Mouse (Mus musculus): ENCODE measurements around the gene 2610021A01Rik.
"Not testable (repeated sequence)": the region's sequence is repeated elsewhere in the genome, so short reads cannot be mapped to it uniquely, and the experiment has no call there.

Gene 2610021A01Rik

DNA sequence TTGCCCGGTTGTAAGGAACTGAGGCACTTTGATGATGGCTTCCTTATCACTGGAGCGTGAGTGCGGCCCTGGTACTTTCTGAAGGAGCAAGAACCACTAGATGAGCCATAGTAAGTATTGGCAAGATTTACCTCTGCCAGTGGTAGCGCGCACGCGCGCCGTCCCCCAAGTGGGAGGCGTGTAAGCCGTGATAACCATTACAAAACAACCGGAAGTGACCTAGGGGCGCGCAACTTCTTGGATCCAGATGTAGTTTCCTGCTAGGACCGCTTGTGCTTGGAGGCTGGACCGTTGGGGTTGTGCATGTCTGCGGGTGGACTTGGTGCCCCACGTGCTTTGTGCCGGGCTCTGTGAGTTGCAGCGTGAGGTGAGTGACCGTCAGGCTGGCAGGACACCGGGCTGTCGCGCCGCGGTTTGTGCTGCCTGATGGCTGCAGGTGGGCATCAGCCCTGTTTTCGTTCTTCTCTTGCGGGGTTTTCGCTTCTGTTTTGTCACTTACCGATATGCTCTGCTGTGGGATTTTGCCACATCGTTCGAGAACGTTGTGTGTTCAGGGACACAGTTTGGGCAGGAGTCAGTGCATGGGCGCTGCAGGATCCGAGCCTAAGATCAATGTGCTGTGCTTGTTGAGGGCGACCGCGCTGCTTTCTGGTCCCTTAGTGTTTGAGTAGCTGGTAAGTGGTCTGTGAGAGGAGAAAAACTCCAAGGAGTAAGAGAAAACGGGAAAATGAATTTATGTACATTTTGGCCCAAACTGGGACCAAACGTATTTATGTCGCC, at the start of gene 2610021A01Rik:
2610021A01Rik (plus strand) TSS at position 197 of the 780 bp plus-strand sequence.
- DNase-seq: peak; percentile 86

DNA sequence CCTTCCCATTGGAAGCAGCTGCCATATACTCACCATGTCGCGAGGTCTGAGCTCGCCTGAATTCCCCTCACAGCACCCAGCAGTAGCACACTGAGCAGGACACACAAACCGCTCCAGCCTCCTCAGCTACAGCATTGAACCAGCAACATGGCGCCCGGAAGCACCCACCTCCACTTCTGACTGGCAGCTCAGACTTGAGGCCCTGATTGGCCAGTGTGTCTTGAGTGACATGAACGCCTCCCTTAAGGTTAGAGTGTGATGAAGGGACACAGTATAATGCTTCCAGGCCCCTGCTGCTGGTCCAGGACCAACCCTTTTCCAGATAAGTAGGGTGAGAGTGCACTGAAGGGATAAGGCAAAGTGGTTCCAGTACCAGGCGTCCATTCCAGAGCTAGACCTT, 38.3 kb upstream of the 2610021A01Rik start:
- no peak for DNase-seq

DNA sequence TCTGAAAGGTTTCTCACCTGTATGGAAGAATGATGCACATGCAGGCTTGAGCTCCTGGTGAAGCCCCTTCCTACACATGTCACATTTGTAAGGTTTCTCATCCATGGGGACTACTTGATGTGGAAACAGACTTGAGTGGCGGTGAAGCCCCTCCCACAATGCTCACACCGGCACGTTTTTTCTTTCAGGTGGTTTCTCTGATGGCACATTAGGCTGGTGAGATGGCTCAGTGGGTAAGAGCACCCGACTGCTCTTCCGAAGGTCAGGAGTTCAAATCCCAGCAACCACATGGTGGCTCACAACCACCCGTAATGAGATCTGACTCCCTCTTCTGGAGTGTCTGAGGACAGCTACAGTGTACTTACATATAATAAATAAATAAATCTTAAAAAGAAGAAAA, 25.5 kb upstream of the 2610021A01Rik start, which contains the start of gene Gm6871:
Gm6871 (minus strand) TSS at position 101 of the 400 bp plus-strand sequence.
- not testable (repeated sequence) for DNase-seq

DNA sequence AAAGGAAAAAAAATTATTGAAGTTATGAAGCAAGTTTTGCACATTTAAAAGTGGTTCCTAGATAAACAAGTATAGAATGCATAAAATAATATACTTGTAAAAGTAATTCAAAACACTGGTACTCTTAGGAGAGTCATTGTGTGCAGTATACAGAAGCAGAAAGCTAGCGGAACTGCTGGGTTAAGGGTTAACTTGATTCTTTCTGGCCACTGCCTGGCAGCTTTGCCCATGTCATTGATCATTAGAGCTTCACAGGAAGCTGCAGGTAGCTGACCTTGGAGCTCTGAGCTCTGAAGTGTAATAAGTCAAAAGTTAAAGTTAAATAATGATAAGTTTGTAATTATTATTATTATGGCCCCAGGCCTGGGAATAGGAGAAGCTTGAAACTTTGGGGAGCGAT, 21.1 kb upstream of the 2610021A01Rik start:
- DNase-seq: no peak

DNA sequence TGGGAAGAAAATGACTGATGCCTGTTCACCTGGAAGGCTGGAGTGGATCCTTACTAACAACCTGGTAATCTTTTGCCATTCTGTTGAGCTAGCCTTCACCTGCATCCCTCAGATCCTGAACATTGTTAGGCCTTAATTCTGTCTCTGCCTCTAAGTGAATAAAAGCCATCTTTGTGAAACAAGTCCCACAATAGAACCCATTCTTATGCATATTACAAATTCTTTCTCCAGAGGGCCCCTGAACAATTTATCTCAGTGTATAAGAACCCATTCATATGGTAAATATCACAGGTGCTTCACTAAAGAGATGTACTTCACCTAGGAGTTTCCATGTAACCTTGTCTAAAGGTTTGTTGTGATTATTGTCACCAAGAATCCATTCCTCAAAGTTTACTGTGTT, 17.0 kb upstream of the 2610021A01Rik start:
- DNase-seq: no peak

DNA sequence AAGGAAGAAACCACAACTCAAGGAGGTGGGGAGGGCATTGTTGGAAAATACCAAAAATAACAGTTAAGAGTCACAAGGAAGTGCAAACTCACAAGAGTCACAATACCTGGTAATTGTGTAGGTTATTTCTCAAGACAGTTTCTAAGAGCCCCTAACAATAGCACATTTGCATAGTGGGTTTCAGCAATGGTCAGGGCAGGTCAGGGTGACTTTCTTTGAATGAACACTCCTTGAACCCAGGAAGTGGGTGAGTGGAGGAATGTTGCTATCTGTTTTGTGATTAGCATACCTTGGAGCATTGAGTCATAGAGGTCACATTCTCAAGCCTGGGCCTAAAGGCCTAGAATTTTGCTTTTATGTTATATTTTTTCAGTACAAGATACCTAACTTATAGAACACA, 11.2 kb upstream of the 2610021A01Rik start:
- not testable (repeated sequence) for DNase-seq

DNA sequence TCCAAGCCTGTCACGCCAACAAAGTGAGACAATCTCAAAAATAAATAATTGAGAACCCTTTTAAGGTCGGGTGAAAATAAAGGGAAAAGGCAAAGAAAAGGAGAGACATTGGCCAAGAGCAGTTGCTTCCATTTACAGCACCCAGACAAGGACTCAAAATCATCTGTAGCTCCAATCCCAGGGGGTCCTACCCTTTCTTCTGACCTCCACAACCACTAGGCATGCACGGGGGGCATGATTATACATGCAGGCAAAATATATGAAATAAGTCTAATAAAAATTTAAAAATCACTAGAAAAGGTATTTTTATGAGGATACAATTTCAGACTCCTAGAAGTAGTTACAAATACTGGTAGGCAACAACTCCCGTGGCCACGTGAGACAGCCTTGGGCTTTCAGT, 415 bp upstream of the 2610021A01Rik start:
- no peak for DNase-seq

DNA sequence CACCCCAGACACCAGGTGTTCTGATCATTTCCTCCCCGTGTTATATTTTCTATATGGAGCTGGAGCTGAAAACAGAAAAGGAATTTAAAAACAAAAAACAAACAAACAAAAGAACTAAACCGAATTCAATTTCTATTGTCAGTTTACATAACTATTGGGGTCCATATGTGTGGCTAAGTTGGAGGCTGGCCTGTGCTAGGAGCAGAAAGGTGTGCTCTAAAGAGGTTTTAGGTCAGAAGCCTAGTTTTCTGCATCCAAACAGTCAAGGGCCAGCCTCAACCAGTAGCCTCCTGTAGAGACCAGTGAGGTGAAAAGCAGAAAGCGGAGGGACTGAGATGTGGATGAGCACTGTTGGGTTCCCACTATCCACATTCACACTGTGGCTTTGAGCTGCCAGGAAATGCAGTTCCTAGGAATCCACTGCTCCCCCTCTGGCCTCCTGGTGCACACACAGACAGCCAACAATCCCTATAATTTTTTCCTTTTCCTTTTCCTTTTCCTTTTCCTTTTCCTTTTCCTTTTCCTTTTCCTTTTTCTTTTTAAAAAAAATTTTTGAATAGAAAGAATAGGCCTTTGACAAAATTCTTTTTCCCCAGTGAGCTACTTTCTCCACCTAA, 1.0 kb downstream of the 2610021A01Rik start:
- DNase-seq: no peak

DNA sequence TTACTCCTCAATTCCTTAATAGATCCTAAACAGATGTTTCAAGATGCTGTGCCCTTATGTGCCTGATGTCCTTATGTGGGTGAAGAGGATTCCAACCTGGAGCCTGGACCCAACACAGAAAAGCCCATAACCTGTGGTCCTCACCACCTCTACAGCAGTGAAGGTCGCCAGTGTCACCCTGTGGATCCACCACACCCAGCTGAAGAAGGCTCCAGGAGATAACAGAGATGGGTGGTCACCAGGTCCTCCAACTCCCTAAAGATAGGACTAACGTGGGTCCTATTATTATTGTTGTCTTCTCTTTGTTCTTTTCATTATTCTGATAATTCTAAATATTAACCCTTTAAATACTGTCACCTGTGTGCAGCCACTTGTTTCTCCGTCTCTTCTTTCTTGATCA, 12.6 kb downstream of the 2610021A01Rik start:
- no peak for DNase-seq

DNA sequence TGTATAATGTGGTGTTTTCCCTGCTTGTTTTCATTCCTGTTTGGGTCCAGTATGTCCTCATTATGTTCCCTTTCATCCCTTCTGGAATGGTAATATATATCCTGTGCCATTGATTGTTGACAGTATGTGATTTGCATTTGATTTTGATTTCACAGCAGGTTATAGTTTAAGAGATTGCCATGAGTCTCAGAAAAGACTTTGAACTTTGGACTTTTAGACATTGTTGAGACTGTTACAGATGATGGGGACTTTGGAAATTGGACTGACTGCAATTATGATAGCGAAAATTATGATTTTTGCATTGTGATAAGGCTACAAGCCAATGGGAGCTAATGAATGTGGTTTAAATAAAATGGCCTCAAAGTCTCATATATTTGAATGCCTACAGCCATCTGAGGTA, 17.2 kb downstream of the 2610021A01Rik start:
- DNase-seq: not testable (repeated sequence)

DNA sequence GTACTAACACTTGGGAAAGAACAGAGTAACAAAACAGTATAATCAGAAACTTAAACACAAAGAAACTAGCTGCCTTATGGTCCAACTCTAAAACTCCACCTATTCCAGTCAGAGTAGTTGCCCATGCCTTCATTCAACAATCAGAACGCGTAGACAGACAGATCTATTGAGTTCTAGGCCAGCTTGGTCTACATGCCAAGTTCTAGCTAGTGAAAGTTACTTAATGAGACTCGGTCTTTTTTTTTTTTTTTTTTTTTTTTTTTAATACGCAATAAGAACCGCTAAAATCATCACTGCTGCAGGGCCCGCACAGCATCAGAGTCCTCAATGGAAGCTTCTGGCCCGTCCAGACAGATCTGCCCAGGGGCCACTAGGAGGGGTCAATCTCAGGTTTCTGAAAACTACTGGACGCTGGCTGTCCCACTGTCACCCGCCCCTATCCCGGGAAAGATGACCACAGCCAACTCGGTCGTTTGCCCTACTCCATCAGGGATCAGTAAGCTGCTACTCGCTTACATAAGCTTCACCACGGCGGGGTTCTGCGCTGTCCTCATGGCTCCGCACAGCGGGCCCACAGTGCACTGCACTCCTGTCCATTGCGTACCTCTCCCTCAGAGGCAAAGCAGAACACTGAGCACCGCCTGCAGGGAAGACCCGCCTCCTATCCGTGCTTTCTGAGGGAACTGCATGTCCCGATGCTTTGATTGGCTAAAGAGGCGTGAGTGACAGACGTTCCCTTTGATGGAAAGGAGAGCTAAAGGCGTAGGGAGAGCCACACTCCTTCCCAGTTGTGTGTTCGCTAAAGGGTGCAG, 33.6 kb downstream of the 2610021A01Rik start, which contains the start of gene Zfp788:
Zfp788 (plus strand) TSS at position 795 of the 812 bp plus-strand sequence.
- peak; percentile 90 for DNase-seq

DNA sequence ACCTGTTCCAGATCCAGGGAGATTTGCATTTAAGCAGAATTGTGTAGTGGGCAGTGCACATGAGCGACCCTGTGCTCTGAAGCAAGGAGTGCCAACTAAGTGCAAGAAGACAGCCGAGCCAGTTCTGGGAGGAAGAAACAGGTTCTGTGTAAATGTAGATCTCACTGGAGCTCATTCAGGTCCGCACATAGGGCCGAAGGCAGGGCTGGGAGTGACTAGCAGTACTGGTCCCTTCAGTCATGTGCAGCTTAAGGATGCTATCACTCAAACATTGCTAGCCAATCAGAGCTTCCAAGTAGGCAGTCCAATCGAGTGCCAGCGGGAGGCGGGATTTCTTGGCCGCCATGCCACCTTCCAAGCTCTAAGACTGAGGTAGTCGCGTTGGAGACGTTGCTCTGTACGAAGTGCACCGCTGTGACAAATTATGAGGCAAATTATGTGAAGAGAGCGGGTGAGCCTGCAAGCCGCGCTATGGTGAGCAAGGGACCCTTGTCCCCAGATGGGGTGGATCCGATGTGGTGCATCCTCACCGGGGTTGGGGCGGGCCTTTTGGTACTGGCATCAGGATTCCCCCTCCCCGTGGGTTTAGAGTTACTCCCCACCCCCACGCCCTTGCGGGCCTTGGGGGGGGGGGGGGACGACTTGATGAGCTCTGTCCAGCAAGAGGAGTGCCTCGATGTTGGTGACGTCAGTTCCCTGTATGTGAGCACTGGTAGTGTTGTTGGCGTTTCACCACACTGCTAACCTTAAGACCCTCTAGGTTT, 34.4 kb downstream of the 2610021A01Rik start:
- DNase-seq: peak; percentile 83

DNA sequence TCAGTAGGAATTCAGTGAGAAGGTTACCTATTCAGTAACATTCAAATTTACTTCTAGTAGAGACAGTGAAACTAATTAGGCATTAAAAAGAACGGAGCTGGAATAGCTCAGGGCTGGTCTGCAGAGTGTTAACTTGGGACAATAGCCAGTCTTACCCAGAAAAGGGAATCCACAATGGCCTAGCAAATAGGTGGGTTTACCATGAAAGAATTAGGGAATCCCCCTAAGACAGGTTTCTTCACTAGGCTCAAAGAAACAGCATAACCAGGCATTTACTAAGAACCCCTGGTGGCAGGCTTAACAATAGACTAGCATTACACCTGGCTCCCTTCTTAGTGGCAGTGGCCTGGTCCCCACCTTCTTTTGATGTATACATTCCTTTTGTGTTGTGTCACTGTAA, 75.3 kb downstream of the 2610021A01Rik start:
- DNase-seq: not testable (repeated sequence)

All from thymus, postnatal 25 days (tissue).